Mouse (Mus musculus): ENCODE data around the gene Ifitm7.

- TF ChIP-seq POLR2A (IDR thresholded peaks at IDR 0.05; ENCODE audit: control insufficient read depth, low read depth, low read length) (no peak), CTCF (IDR thresholded peaks at IDR 0.05; ENCODE audit: control insufficient read depth, insufficient read depth, insufficient replicate concordance, low read depth, low read length) (no peak)
These were observed 17.6 kb downstream of the Ifitm7 start for GRCm38 (mm10) chr16:13969096-13969495.
